Mouse (Mus musculus): ENCODE measurements around the gene Pax5. TPM values are rescaled to one million over a fixed set of nuclear protein-coding genes. Genes with fewer than 3 reads are reported as not detected.
"Not testable (repeated sequence)": the region's sequence is repeated elsewhere in the genome, so short reads cannot be mapped to it uniquely, and the experiment has no call there.

Gene Pax5
- total RNA-seq (2014; rRNA removed) (46.0 and 61.3 TPM in 2 replicates), polyA plus RNA-seq (2015; fragmentation: Nextera tagmentation; extraction: Ambion mirVana) (3.0 and 3.4 TPM in 2 replicates)

GRCm38 (mm10) chr4:44709740-44710700 lies at the start of gene Pax5:
Pax5 (minus strand) TSS chr4:44710487.
- no peak for ATAC-seq (ENCODE audit: low FRiP score)
- Histone ChIP-seq H3K36me3 (ENCODE audit: insufficient read depth, low read length) (no peaks in the 10 kb centered on the region), H3K4me3 (ENCODE audit: low read depth, low read length) (no peak within 1 kb of the TSS), H3K27me3 (ENCODE audit: insufficient read depth, low read length) (peaks cover 75% of the 10 kb centered on the region), H3K4me2 (ENCODE audit: low read depth, low read length, poor library complexity, severe bottlenecking) (no peak within 1 kb of the TSS), H3K9me3 (ENCODE audit: low read length) (no peaks in the 10 kb centered on the region), H3K4me1 (ENCODE audit: insufficient read depth, low read length) (no peaks in the 10 kb centered on the region), H3K9ac (replicated peaks; ENCODE audit: low read length, poor library complexity, severe bottlenecking) (no peak within 1 kb of the TSS), H3K27ac (ENCODE audit: low read depth, low read length) (no peak within 1 kb of the TSS)
- 22% methylated on average over 16 of the region's 16 CpGs for WGBS
- no peak for DNase-seq (ENCODE audit: low spot score)
- no peak for TF ChIP-seq CTCF (IDR thresholded peaks at IDR 0.05)

- not testable (repeated sequence) for H3K4me1 ChIP-seq (ENCODE audit: insufficient read depth, low read length); H3K27me3 ChIP-seq (ENCODE audit: insufficient read depth, low read length); ATAC-seq (ENCODE audit: low FRiP score); DNase-seq (ENCODE audit: low spot score); H3K9me3 ChIP-seq (ENCODE audit: low read length); H3K36me3 ChIP-seq (ENCODE audit: insufficient read depth, low read length)
- H3K4me3 ChIP-seq (ENCODE audit: low read depth, low read length), result peak overlapping the region; percentile 98
- H3K9ac ChIP-seq (replicated peaks; ENCODE audit: low read length, poor library complexity, severe bottlenecking), result peak overlapping the region; percentile 88
- H3K4me2 ChIP-seq (ENCODE audit: low read depth, low read length, poor library complexity, severe bottlenecking), result peak overlapping the region; percentile 77
- WGBS, result 8% methylated on average over 10 of the region's 10 CpGs
- H3K27ac ChIP-seq (ENCODE audit: low read depth, low read length), result peak overlapping the region; percentile 81
These were observed 46.8 kb upstream of the Pax5 start for GRCm38 (mm10) chr4:44757131-44757530.

GRCm38 (mm10) chr4:44756134-44756951 lies 46.1 kb upstream of the Pax5 start:
- Histone ChIP-seq H3K27ac (ENCODE audit: low read depth, low read length) (peak overlapping the region; percentile 81), H3K36me3 (ENCODE audit: insufficient read depth, low read length) (no peaks in the 10 kb centered on the region), H3K4me3 (ENCODE audit: low read depth, low read length) (peak overlapping the region; percentile 98), H3K27me3 (ENCODE audit: insufficient read depth, low read length) (no peaks in the 10 kb centered on the region), H3K4me1 (ENCODE audit: insufficient read depth, low read length) (no peaks in the 10 kb centered on the region), H3K9me3 (ENCODE audit: low read length) (no peaks in the 10 kb centered on the region), H3K4me2 (ENCODE audit: low read depth, low read length, poor library complexity, severe bottlenecking) (peak overlapping the region; percentile 77), H3K9ac (replicated peaks; ENCODE audit: low read length, poor library complexity, severe bottlenecking) (peak overlapping the region; percentile 88)
- peak; percentile 97 for DNase-seq (ENCODE audit: low spot score)
- peak; percentile 98 for ATAC-seq (ENCODE audit: low FRiP score)
- under 1% methylated on average over 60 of the region's 60 CpGs for WGBS
- peak; percentile 34 for TF ChIP-seq CTCF (IDR thresholded peaks at IDR 0.05)

- H3K4me2 ChIP-seq (ENCODE audit: low read depth, low read length, poor library complexity, severe bottlenecking), result peak within 1 kb of the TSS; percentile 77
- WGBS, result 5% methylated on average over 15 of the region's 15 CpGs
These were observed 45.4 kb upstream of the Pax5 start, which contains the start of gene Zcchc7 for GRCm38 (mm10) chr4:44755553-44756133. Zcchc7 (plus strand) TSS chr4:44755877.

GRCm38 (mm10) chr4:44740471-44740870 lies 30.2 kb upstream of the Pax5 start:
- Histone ChIP-seq H3K27me3 (ENCODE audit: insufficient read depth, low read length) (peaks cover 8% of the 10 kb centered on the region; the same call in 1 of the 2 replicates), H3K4me1 (ENCODE audit: insufficient read depth, low read length) (no peaks in the 10 kb centered on the region)
- ATAC-seq (ENCODE audit: low FRiP score), result no peak

More at GRCm38 (mm10) chr4:44755553-44756133, 45.4 kb upstream of the Pax5 start, which contains the start of gene Zcchc7:
- no peak for DNase-seq (ENCODE audit: low spot score)
- Histone ChIP-seq H3K27me3 (ENCODE audit: insufficient read depth, low read length) (no peaks in the 10 kb centered on the region), H3K9ac (replicated peaks; ENCODE audit: low read length, poor library complexity, severe bottlenecking) (peak within 1 kb of the TSS; percentile 88), H3K36me3 (ENCODE audit: insufficient read depth, low read length) (no peaks in the 10 kb centered on the region), H3K4me3 (ENCODE audit: low read depth, low read length) (peak within 1 kb of the TSS; percentile 98), H3K27ac (ENCODE audit: low read depth, low read length) (peak within 1 kb of the TSS; percentile 81), H3K4me1 (ENCODE audit: insufficient read depth, low read length) (no peaks in the 10 kb centered on the region), H3K9me3 (ENCODE audit: low read length) (no peaks in the 10 kb centered on the region)
- peak; percentile 32 for ATAC-seq (ENCODE audit: low FRiP score)
- TF ChIP-seq CTCF (IDR thresholded peaks at IDR 0.05), result no peak

More at GRCm38 (mm10) chr4:44740471-44740870, 30.2 kb upstream of the Pax5 start:
- H3K9me3 ChIP-seq (ENCODE audit: low read length), result peaks cover 3% of the 10 kb centered on the region; the same call in 1 of the 2 replicates
- no peak overlapping the region for H3K4me2 ChIP-seq (ENCODE audit: low read depth, low read length, poor library complexity, severe bottlenecking)
- TF ChIP-seq CTCF (IDR thresholded peaks at IDR 0.05), result no peak
- no peak overlapping the region for H3K4me3 ChIP-seq (ENCODE audit: low read depth, low read length)
- H3K9ac ChIP-seq (replicated peaks; ENCODE audit: low read length, poor library complexity, severe bottlenecking), result no peak overlapping the region
- no peak overlapping the region for H3K27ac ChIP-seq (ENCODE audit: low read depth, low read length)
- WGBS, result 78% methylated on average over 1 of the region's 1 CpGs
- no peaks in the 10 kb centered on the region for H3K36me3 ChIP-seq (ENCODE audit: insufficient read depth, low read length)
- no peak for DNase-seq (ENCODE audit: low spot score)

Measured in midbrain, postnatal 0 days (tissue).